ENCODE assay signal across 13 mouse cellular contexts in genomic region chr15:27571179-27571578, GRCm38 (mm10). TPM values are rescaled to one million over a fixed set of nuclear protein-coding genes. Genes with fewer than 3 reads are reported as not detected.
DNase-seq lines count a peak whose midpoint lies in the region; ATAC-seq and TF ChIP-seq lines count a peak whose summit lies in the region.
"Had no signal": no experiment of that assay in that cellular context is flagged by ENCODE, and none has a peak within 500 bp of the region (broad histone marks: within the 10 kb centered on the region; RNA-seq: fewer than 3 reads in every experiment).

No protein-coding gene starts in this region.

- H3K4me2 ChIP-seq in heart, embryonic 12.5 days = no peak overlapping the region
- no peak overlapping the region for H3K4me2 ChIP-seq in midbrain, postnatal 0 days (ENCODE audit: low read depth, low read length, poor library complexity, severe bottlenecking)
- no peak overlapping the region for H3K4me2 ChIP-seq in midbrain, embryonic 11.5 days
- H3K4me2 ChIP-seq: lung, embryonic 15.5 days had no signal

- no peak overlapping the region for H3K27ac ChIP-seq in heart, embryonic 12.5 days (ENCODE audit: poor library complexity, severe bottlenecking)
- H3K27ac ChIP-seq in midbrain, postnatal 0 days (ENCODE audit: low read depth, low read length) = no peak overlapping the region
- H3K27ac ChIP-seq in midbrain, embryonic 11.5 days (ENCODE audit: low read depth, low read length) = no peak overlapping the region
- H3K27ac ChIP-seq: forebrain, embryonic 10.5 days; lung, embryonic 15.5 days had no signal

- ATAC-seq in heart, embryonic 12.5 days (ENCODE audit: insufficient number of reproducible peaks, low FRiP score) = no peak
- ATAC-seq in midbrain, postnatal 0 days (ENCODE audit: low FRiP score) = no peak
- no peak for ATAC-seq in midbrain, embryonic 11.5 days (ENCODE audit: low FRiP score)
- ATAC-seq in CD4-positive, CD25-positive, alpha-beta regulatory T cell, adult 4 months = no peak

- WGBS in heart, embryonic 12.5 days = 69% methylated on average over 8 of the region's 8 CpGs
- WGBS in midbrain, postnatal 0 days = 71% methylated on average over 8 of the region's 8 CpGs
- WGBS in midbrain, embryonic 11.5 days = 87% methylated on average over 8 of the region's 8 CpGs

- no peak overlapping the region for H3K9ac ChIP-seq in heart, embryonic 12.5 days
- H3K9ac ChIP-seq in midbrain, postnatal 0 days (replicated peaks; ENCODE audit: low read length, poor library complexity, severe bottlenecking) = no peak overlapping the region
- H3K9ac ChIP-seq in midbrain, embryonic 11.5 days (ENCODE audit: low read length) = no peak overlapping the region
- H3K9ac ChIP-seq: lung, embryonic 15.5 days had no signal

- H3K4me3 ChIP-seq in heart, embryonic 12.5 days = no peak overlapping the region
- no peak overlapping the region for H3K4me3 ChIP-seq in midbrain, postnatal 0 days (ENCODE audit: low read depth, low read length)
- no peak overlapping the region for H3K4me3 ChIP-seq in midbrain, embryonic 11.5 days (ENCODE audit: low read depth, low read length)
- H3K4me3 ChIP-seq: forebrain, embryonic 10.5 days; lung, embryonic 15.5 days; myocyte had no signal

- DNase-seq in heart, adult 18-20 months = peak; percentile 68 to 86
- peak; percentile 50 for DNase-seq in midbrain, postnatal 0 days (ENCODE audit: low spot score)
- no peak for DNase-seq in midbrain, embryonic 11.5 days (ENCODE audit: low spot score, missing footprints)
- DNase-seq in gastrocnemius, postnatal 14 days = peak; percentile 52
- DNase-seq in urinary bladder, postnatal 36 days (ENCODE audit: low spot score in 2 of 2) = no peak
- DNase-seq: cerebellum, adult 9-10 months; kidney, postnatal 36 days; thymus, postnatal 25 days had no signal

- no peaks in the 10 kb centered on the region for H3K9me3 ChIP-seq in heart, embryonic 12.5 days (replicated peaks)
- no peaks in the 10 kb centered on the region for H3K9me3 ChIP-seq in midbrain, postnatal 0 days (ENCODE audit: low read length)
- no peaks in the 10 kb centered on the region for H3K9me3 ChIP-seq in midbrain, embryonic 11.5 days (ENCODE audit: control insufficient read depth, low read length)
- H3K9me3 ChIP-seq: forebrain, embryonic 10.5 days; lung, embryonic 15.5 days had no signal

- peaks cover 43% of the 10 kb centered on the region for H3K36me3 ChIP-seq in heart, embryonic 12.5 days
- H3K36me3 ChIP-seq in midbrain, postnatal 0 days (ENCODE audit: insufficient read depth, low read length) = peaks cover 31% of the 10 kb centered on the region
- H3K36me3 ChIP-seq in midbrain, embryonic 11.5 days (ENCODE audit: control insufficient read depth, insufficient read depth, low read length) = no peaks in the 10 kb centered on the region
- H3K36me3 ChIP-seq: lung, embryonic 15.5 days had no signal

- TF ChIP-seq CTCF in midbrain, postnatal 0 days (IDR thresholded peaks at IDR 0.05) = no peak

- intact Hi-C loops in gastrocnemius, postnatal 14 days (cut with DNase I; ENCODE audit: low total_unique reads) = no loop called here

- H3K27me3 ChIP-seq in heart, embryonic 12.5 days (replicated peaks) = no peaks in the 10 kb centered on the region
- H3K27me3 ChIP-seq in midbrain, postnatal 0 days (ENCODE audit: insufficient read depth, low read length) = no peaks in the 10 kb centered on the region
- no peaks in the 10 kb centered on the region for H3K27me3 ChIP-seq in midbrain, embryonic 11.5 days (ENCODE audit: control insufficient read depth, insufficient read depth, low read length)
- H3K27me3 ChIP-seq: lung, embryonic 15.5 days had no signal

- peaks cover 17% of the 10 kb centered on the region; the same call in 1 of the 2 replicates for H3K4me1 ChIP-seq in heart, embryonic 12.5 days (replicated peaks)
- H3K4me1 ChIP-seq in midbrain, postnatal 0 days (ENCODE audit: insufficient read depth, low read length) = no peaks in the 10 kb centered on the region
- no peaks in the 10 kb centered on the region for H3K4me1 ChIP-seq in midbrain, embryonic 11.5 days (ENCODE audit: control insufficient read depth, insufficient read depth, low read length)
- H3K4me1 ChIP-seq: forebrain, embryonic 10.5 days had no signal

RNA-seq across cellular contexts. Expression of gene Otulin, which starts 59.3 kb away (rescaled TPM):
- 10 to 100 TPM; 26.6 to 26.8 TPM for total RNA-seq in heart, adult 18-20 months (2021)
- 26.2 and 27.4 TPM in 2 replicates for polyA plus RNA-seq in heart, embryonic 12.5 days (2016; fragmentation: Nextera tagmentation; extraction: Ambion mirVana)
- 17.8 and 24.7 TPM in 2 replicates for total RNA-seq in midbrain, postnatal 0 days (2014; rRNA removed)
- 19.6 and 23.9 TPM in 2 replicates for polyA plus RNA-seq in midbrain, postnatal 0 days (2015; fragmentation: Nextera tagmentation; extraction: Ambion mirVana)
- 33.3 and 34.0 TPM in 2 replicates for polyA plus RNA-seq in midbrain, embryonic 11.5 days (2014; fragmentation: Nextera tagmentation; extraction: Ambion mirVana)
- total RNA-seq in gastrocnemius, postnatal 14 days (2021) = 10 to 100 TPM; 14.9 to 17.4 TPM
- 10 to 100 TPM; 10.7 to 10.8 TPM for polyA plus RNA-seq in CD4-positive, CD25-positive, alpha-beta regulatory T cell, adult 4 months (2017; shearing (Covaris generic))

Comparison
In these comparisons a context has a peak if more than half of its experiments do, and no peak if none do; other contexts are left out.
1. DNase-seq: peak in heart, adult 18-20 months (2 of 2), midbrain, postnatal 0 days (single experiment) and gastrocnemius, postnatal 14 days (single experiment); none in midbrain, embryonic 11.5 days (single experiment) and urinary bladder, postnatal 36 days (0 of 2).